Mouse (Mus musculus) midbrain, embryonic 11.5 days (tissue): ENCODE results near the gene Fkbp7. TPM values are rescaled to one million over a fixed set of nuclear protein-coding genes. Genes with fewer than 3 reads are reported as not detected.

Experiments used
- ATAC-seq: fragments of 200-750 bp; cut with Nextera tagmentation; 2 replicates; pipeline ENCODE4 v1.8.0; 2017; ENCODE audit warnings: moderate TSS enrichment, moderate library complexity; ENCODE audit not compliant: low FRiP score
- DNase-seq: peaks from one replicate; pipeline ENCODE4 v3.0.0; 2015; ENCODE audit warnings: low spot score; ENCODE audit errors: missing footprints
- H3K27ac ChIP-seq: fragments of 300-500 bp; sonication (generic); 2 replicates; pipeline ENCODE4 v1.5.1; 2014; ENCODE audit warnings: low read depth, low read length
- H3K27me3 ChIP-seq: fragments of 300-500 bp; sonication (generic); 2 replicates; pipeline ENCODE4 v1.6.1; 2014; ENCODE audit warnings: mild to moderate bottlenecking, low read length, moderate library complexity, mixed read lengths; ENCODE audit not compliant: control insufficient read depth, insufficient read depth
- H3K36me3 ChIP-seq: fragments of 300-500 bp; sonication (generic); 2 replicates; pipeline ENCODE4 v1.6.1; 2014; ENCODE audit warnings: mild to moderate bottlenecking, low read length, moderate library complexity, mixed read lengths; ENCODE audit not compliant: control insufficient read depth, insufficient read depth
- H3K4me1 ChIP-seq: fragments of 300-500 bp; sonication (generic); 2 replicates; pipeline ENCODE4 v1.6.1; 2014; ENCODE audit warnings: low read length; ENCODE audit not compliant: control insufficient read depth, insufficient read depth
- H3K4me2 ChIP-seq: fragments of 300-500 bp; sonication (generic); 2 replicates; pipeline ENCODE4 v1.6.1; 2014; ENCODE audit warnings: mild to moderate bottlenecking, moderate library complexity
- H3K4me3 ChIP-seq: fragments of 300-500 bp; sonication (generic); 2 replicates; pipeline ENCODE4 v1.5.1; 2014; ENCODE audit warnings: low read depth, low read length
- H3K9ac ChIP-seq: fragments of 300-500 bp; sonication (generic); 2 replicates; pipeline ENCODE4 v1.6.1; 2014; ENCODE audit warnings: low read length
- H3K9me3 ChIP-seq: fragments of 300-500 bp; sonication (generic); 2 replicates; pipeline ENCODE4 v1.6.1; 2016; ENCODE audit warnings: low read length; ENCODE audit not compliant: control insufficient read depth
- WGBS: fragments of 180-500 bp; shearing (Covaris S2); extraction: QIAGEN DNeasy Blood & Tissue Kit; methylation state at CpG from one replicate; pipeline ENCODE4 v1.1.7; 2014; 5-methylcytosine and 5-hydroxymethylcytosine counted together
- polyA plus RNA-seq: library from polyadenylated mRNA; unstranded; fragments of >200 nt; fragmentation: Nextera tagmentation; extraction: Ambion mirVana; gene quantifications from 2 replicates; pipeline ENCODE4 v1.2.1, GENCODE M21; 2014

Gene Fkbp7
- polyA plus RNA-seq, 1 experiment from 2014 or later, result 18.2 TPM

DNA sequence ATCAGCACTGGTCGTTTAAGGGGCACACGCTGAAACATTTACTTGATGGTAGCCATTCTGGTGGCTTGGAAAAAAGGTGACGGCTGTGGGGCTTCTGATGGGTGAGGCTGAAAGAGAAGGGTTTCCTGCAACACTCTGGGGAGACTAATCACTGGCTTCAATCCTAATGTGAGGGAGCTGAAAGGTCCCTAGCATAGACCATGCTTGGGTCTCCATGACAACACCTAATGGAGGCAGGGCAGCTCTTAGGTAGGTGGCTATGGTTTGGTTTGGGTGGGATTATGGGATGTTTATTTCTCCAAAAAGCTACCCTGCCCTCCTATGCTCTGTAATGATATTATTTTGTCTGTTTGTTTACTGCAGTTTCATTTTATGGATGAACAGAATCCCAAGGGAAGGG lies 17.5 kb downstream of the Fkbp7 start:
- Histone ChIP-seq H3K9ac (no peak overlapping the region), H3K4me3 (no peak overlapping the region), H3K4me1 (no peaks in the 10 kb centered on the region), H3K4me2 (no peak overlapping the region), H3K36me3 (no peaks in the 10 kb centered on the region), H3K9me3 (no peaks in the 10 kb centered on the region), H3K27ac (no peak overlapping the region), H3K27me3 (no peaks in the 10 kb centered on the region)
- 80% methylated on average over 3 of the region's 3 CpGs for WGBS
- ATAC-seq (no peak), DNase-seq (peak; percentile 69)

DNA sequence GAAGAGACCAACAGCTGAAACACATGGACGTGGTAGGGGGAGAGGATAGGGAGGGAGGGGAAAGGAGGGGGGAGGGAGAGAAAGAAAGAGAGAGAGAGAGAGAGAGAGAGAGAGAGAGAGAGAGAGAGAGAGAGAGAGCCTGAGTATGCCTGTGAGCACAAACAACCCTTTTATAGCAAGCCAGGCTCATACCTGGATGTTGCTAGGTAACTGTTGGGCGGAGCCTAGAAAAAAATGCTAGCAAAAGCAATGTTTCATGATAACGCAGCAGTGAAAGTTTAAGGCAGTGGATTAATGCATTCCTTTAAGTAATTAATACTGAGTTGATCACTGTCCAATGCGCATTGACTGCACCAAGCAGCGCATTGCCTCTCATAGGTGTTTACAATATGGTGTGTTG lies 18.3 kb downstream of the Fkbp7 start:
- peak; percentile 37 for DNase-seq
- Histone ChIP-seq H3K9me3 (no peaks in the 10 kb centered on the region), H3K27ac (no peak overlapping the region), H3K36me3 (no peaks in the 10 kb centered on the region), H3K27me3 (no peaks in the 10 kb centered on the region), H3K4me3 (no peak overlapping the region), H3K4me1 (no peaks in the 10 kb centered on the region), H3K9ac (no peak overlapping the region), H3K4me2 (no peak overlapping the region)
- no peak for ATAC-seq
- WGBS, result 81% methylated on average over 5 of the region's 5 CpGs

DNA sequence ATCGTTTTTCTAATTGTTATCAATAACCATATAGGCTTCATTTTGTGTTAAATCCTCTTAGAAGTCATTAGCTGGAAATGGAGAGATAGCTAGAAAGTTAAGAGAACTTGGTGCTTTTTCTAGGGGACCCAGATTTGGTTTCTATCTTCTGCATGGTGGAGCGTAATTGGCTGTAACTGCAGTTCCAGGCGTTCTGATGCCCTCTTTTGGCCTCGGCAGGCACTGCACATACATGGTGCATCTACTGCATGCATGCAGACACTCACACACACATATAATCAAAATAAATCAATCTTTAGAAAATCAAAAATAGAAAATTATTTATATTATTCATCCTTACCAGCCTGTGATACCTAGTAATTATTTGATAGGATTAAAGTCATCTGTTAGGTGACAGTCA lies 19.8 kb downstream of the Fkbp7 start:
- Histone ChIP-seq H3K27me3 (no peaks in the 10 kb centered on the region), H3K27ac (no peak overlapping the region), H3K9ac (no peak overlapping the region), H3K4me3 (no peak overlapping the region), H3K4me2 (no peak overlapping the region), H3K4me1 (no peaks in the 10 kb centered on the region), H3K36me3 (no peaks in the 10 kb centered on the region), H3K9me3 (no peaks in the 10 kb centered on the region)
- no peak for ATAC-seq
- DNase-seq, result peak; percentile 21
- WGBS, result 94% methylated on average over 4 of the region's 4 CpGs

DNA sequence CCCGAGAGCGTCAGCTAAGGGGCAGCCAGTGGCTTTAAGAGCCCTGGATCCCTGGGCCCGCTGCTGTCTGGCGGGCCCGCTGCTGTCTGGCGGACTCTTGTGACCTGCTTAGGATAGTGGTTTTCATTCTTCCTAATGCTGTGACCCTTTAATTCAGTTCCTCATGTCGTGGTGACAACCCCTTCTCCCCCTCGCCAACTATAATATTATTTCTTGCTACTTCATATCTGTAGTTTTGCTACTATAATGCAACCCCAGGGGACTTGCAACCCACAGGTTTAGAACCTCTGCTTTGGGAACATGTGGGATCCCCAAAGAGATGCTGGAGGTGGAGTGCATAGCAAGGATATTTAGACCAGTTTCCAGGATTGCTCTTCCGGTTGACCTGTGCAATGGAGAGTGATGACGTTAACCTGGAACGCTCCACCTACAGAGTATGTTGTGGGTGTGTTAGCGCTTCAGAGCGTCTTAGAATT lies 24.2 kb downstream of the Fkbp7 start:
- ATAC-seq (peak; percentile 43), DNase-seq (peak; percentile 97)
- peak overlapping the region; percentile 76 for H3K4me2 ChIP-seq
- H3K27me3 ChIP-seq, result no peaks in the 10 kb centered on the region
- no peaks in the 10 kb centered on the region for H3K9me3 ChIP-seq
- H3K27ac ChIP-seq, result peak overlapping the region; percentile 92
- peak overlapping the region; percentile 72 for H3K9ac ChIP-seq
- H3K36me3 ChIP-seq, result no peaks in the 10 kb centered on the region
- peaks cover 8% of the 10 kb centered on the region for H3K4me1 ChIP-seq
- peak overlapping the region; percentile 71; the same call in 1 of the 2 replicates for H3K4me3 ChIP-seq
- WGBS, result 33% methylated on average over 13 of the region's 13 CpGs

DNA sequence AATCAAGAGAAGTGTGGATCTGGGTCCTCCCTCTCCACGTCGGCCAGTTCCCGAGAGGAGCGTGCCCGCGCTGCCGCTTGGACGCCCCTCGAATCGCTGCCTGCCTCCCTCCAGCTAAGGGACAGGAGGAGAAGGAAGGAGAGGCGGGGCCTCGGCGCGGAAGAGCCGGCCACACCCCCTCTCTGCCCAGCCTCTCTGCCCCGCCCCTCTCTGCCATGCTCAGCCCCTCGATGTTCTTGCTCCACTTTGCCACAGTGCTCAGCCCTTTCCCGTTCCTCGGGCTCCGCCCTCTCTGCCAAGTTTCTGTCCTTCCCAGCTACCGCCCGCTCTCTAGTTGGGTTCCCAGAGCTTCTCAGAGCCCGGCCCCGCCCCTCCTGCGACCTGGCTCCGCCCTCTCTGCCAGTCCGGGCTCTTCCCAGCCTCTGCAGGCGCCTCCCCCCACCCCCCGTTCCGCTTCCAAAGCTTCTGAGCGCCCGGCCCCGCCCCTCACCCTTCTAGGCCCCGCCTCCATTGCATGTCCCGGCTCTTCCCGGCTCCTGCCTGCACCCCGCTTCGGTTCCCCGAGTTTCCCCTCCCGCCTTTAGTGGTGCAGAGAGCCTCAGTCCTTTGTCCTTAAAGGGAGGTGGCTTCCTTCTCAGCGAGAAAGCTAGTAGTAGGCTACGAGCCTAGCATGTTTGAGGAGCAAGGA lies 24.9 kb downstream of the Fkbp7 start, which contains the start of the genes Prkra and Pjvk:
Gene Prkra, minus strand, starts transcription at position 133 of the 688 bp plus-strand sequence.
Gene Pjvk, plus strand, starts transcription at position 594 of the 688 bp plus-strand sequence.
- no peaks in the 10 kb centered on the region for H3K27me3 ChIP-seq
- peak; percentile 100 for DNase-seq
- no peaks in the 10 kb centered on the region for H3K9me3 ChIP-seq
- H3K27ac ChIP-seq, result peak within 1 kb of the TSS; percentile 92
- under 1% methylated on average over 41 of the region's 42 CpGs for WGBS
- H3K4me2 ChIP-seq, result peak within 1 kb of the TSS; percentile 76
- peak within 1 kb of the TSS; percentile 83 for H3K9ac ChIP-seq
- peak; percentile 97 for ATAC-seq
- H3K4me1 ChIP-seq, result peaks cover 8% of the 10 kb centered on the region
- H3K4me3 ChIP-seq, result peak within 1 kb of the TSS; percentile 71
- no peaks in the 10 kb centered on the region for H3K36me3 ChIP-seq

DNA sequence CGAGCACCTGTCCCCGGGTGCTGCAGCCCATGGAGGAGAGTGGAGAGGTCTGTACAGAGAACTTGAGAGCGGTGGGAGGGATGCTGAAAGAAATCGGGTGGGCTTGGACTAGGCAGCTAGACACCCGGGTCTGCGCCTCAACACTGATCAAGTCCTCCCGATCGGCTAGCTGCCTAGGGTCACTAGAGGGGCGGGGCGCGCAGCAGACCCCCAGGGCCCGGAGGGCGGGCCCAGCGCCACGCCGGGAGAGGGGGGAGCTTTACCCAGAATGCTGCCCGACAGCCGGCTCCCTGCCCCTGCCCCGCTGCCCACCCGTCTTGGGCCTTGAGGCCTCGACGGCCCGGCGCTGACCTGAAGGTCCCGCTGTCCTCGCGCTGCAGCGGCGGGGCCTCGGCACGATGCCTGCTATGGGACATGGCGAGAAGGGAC lies 25.5 kb downstream of the Fkbp7 start:
- WGBS, result under 1% methylated on average over 24 of the region's 32 CpGs
- ATAC-seq (peak; percentile 77), DNase-seq (no peak)
- Histone ChIP-seq H3K27ac (peak overlapping the region; percentile 92), H3K9ac (peak overlapping the region; percentile 83), H3K4me3 (peak overlapping the region; percentile 71), H3K4me2 (peak overlapping the region; percentile 76), H3K27me3 (no peaks in the 10 kb centered on the region), H3K36me3 (no peaks in the 10 kb centered on the region), H3K9me3 (no peaks in the 10 kb centered on the region), H3K4me1 (peaks cover 8% of the 10 kb centered on the region)

DNA sequence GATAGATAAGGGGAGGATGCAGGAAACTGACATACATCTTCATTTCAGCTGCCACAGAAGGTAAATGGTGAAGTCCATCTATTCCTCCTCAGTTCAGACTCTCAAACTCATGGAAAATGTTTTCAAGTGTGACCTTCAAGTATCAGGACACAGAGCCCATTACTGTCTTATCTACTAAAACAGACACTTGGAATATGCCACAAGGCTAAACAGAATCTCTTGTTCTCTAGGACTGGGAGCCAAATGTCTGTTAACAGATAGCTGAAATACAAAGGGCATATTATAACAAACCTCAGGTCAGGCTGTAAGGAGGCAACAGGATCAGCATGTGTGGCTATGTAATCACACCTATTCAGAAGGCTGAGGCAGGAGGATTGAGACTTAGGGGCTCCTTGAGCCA lies 29.1 kb downstream of the Fkbp7 start:
- DNase-seq, result no peak
- Histone ChIP-seq H3K4me2 (no peak overlapping the region), H3K4me1 (peaks cover 8% of the 10 kb centered on the region), H3K27me3 (no peaks in the 10 kb centered on the region), H3K9ac (no peak overlapping the region), H3K9me3 (no peaks in the 10 kb centered on the region), H3K27ac (no peak overlapping the region), H3K36me3 (peaks cover 9% of the 10 kb centered on the region), H3K4me3 (no peak overlapping the region)
- no peak for ATAC-seq

DNA sequence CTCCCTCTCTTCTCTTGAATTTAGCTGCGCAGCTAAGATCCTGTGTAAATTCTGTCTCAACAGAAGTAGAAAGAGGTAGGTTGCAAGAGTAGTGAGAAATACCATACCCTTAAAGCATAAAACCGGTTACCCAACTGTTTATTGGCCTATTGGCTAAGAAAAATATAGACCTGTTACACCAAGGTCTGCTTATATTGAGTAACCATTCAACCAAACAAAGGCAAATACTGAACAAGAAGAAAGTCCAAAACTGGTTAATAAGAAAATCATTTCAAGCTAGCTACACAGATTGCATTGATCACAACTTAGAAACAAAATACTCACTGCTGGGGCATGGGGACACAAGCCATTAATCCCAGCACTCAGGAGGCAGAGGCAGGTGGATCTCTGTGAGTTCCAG lies 33.3 kb downstream of the Fkbp7 start:
- ATAC-seq (no peak), DNase-seq (no peak)
- H3K4me1 ChIP-seq, result no peaks in the 10 kb centered on the region
- H3K27ac ChIP-seq, result no peak overlapping the region
- H3K9ac ChIP-seq, result no peak overlapping the region
- WGBS, result 95% methylated on average over 2 of the region's 2 CpGs
- no peaks in the 10 kb centered on the region for H3K27me3 ChIP-seq
- H3K9me3 ChIP-seq, result no peaks in the 10 kb centered on the region
- H3K4me3 ChIP-seq, result no peak overlapping the region
- H3K36me3 ChIP-seq, result peaks cover 19% of the 10 kb centered on the region
- no peak overlapping the region for H3K4me2 ChIP-seq

DNA sequence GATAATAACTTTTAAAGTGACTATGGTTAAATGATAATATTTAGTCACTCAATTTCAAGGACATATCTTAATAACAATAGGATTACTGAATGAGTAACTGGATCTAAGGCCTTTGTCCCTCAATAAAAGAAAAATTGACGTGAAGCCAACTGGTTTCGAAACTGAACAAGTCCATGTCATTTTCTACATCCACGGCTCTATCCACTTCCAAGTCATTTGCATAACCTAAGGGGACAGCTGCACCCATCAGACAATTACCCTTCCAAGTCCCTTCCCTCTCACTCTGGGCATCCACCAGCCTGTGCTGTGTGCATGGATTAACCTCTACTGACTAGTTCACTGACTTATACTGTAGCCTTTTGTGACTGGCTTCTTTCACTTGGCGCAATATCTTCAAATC lies 41.3 kb downstream of the Fkbp7 start:
- Histone ChIP-seq H3K4me3 (no peak overlapping the region), H3K36me3 (peaks cover 34% of the 10 kb centered on the region), H3K9me3 (no peaks in the 10 kb centered on the region; the same call in 1 of the 2 replicates), H3K9ac (no peak overlapping the region), H3K27me3 (no peaks in the 10 kb centered on the region), H3K27ac (no peak overlapping the region), H3K4me1 (no peaks in the 10 kb centered on the region), H3K4me2 (no peak overlapping the region)
- no peak for DNase-seq
- no peak for ATAC-seq
- 87% methylated on average over 4 of the region's 4 CpGs for WGBS
